Mouse (Mus musculus) neural tube, embryonic 15.5 days (tissue): ENCODE measurements at regions not wholly inside any gene's neighbourhood (a gene's known extent, or its start where the extent isn't known, plus 50 kb on each side); places are given as distances from the start of the nearest gene placed in this dataset.

ENCODE experiments used
- ATAC-seq: fragments of 200-750 bp; cut with Nextera tagmentation; 2 replicates; pipeline ENCODE4 v1.8.0; 2017; ENCODE audit warnings: mild to moderate bottlenecking, moderate TSS enrichment, moderate library complexity; ENCODE audit not compliant: low FRiP score
- H3K27ac ChIP-seq: fragments of 300-500 bp; sonication (generic); replicated peaks from 2 replicates; pipeline ENCODE4 v1.5.1; 2015; ENCODE audit warnings: mild to moderate bottlenecking, inconsistent platforms
- H3K27me3 ChIP-seq: fragments of 300-500 bp; sonication (generic); replicated peaks from 2 replicates; pipeline ENCODE4 v1.6.1; 2015; ENCODE audit warnings: inconsistent platforms
- H3K36me3 ChIP-seq: fragments of 300-500 bp; sonication (generic); 2 replicates; pipeline ENCODE4 v1.6.1; 2015; ENCODE audit warnings: inconsistent platforms
- H3K4me1 ChIP-seq: fragments of 300-500 bp; sonication (generic); 2 replicates; pipeline ENCODE4 v1.6.1; 2015; ENCODE audit warnings: inconsistent platforms
- H3K4me2 ChIP-seq: fragments of 300-500 bp; sonication (generic); 2 replicates; pipeline ENCODE4 v1.6.1; 2015; ENCODE audit warnings: inconsistent platforms, mild to moderate bottlenecking, moderate library complexity
- H3K4me3 ChIP-seq: fragments of 300-500 bp; sonication (generic); replicated peaks from 2 replicates; pipeline ENCODE4 v1.5.1; 2015; ENCODE audit warnings: mild to moderate bottlenecking, inconsistent platforms
- H3K9ac ChIP-seq: fragments of 300-500 bp; sonication (generic); replicated peaks from 2 replicates; pipeline ENCODE4 v1.6.1; 2015; ENCODE audit warnings: mild to moderate bottlenecking, inconsistent platforms
- H3K9me3 ChIP-seq: fragments of 300-500 bp; sonication (generic); replicated peaks from 2 replicates; pipeline ENCODE4 v1.6.1; 2016; ENCODE audit warnings: inconsistent platforms
- WGBS: fragments of 180-500 bp; shearing (Covaris S2); methylation state at CpG from one replicate; pipeline ENCODE4 v1.1.7; 2015; ENCODE audit warnings: mixed read lengths; 5-methylcytosine and 5-hydroxymethylcytosine counted together

DNA sequence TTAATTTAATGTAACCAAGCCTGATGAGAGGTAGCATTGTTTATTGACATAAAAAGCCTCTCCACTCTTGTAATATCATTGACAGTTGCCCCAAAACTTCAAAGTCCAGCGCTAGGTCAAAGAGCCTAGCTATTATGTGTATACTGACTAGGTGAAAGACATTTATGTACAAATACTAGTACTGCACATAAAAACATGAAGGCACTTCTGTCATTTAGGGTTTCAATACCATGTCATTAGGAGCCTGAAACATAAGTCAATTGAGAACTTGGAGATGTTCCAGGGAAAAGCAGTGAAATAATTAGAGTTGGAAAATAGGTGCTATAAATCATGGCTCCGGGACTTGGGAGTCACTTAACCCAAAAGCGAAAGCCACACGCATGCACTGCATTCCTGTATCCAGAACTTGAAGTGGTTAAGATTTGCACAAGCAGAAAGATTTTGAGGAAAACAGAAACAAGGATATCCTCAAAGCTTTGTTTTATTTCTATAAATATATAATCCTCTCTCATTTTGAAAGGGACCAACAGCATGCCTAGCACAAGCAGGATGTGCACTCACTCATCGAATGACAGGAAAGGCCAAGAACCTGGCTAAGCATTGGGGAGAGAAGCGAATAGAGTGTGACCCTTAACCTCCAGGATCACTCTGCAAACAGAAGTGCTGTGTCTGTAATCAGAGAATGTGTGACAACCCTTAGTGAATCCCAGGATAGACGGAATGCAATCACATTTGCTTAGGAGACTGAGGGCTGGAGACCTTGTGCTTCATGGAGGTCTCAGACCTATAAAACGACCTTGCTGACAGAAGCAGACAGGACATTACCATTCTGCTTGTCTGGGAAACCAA lies 176.3 kb upstream of the Crim1 start:
- WGBS, result 20% methylated on average over 8 of the region's 8 CpGs
- ATAC-seq, result no peak
- no peak overlapping the region; the same call in 1 of the 2 replicates for H3K27ac ChIP-seq
- H3K36me3 ChIP-seq, result no peaks in the 10 kb centered on the region
- no peaks in the 10 kb centered on the region for H3K9me3 ChIP-seq
- H3K9ac ChIP-seq, result no peak overlapping the region
- H3K4me3 ChIP-seq, result no peak overlapping the region
- peaks cover 17% of the 10 kb centered on the region for H3K4me1 ChIP-seq
- H3K4me2 ChIP-seq, result no peak overlapping the region
- no peaks in the 10 kb centered on the region for H3K27me3 ChIP-seq

DNA sequence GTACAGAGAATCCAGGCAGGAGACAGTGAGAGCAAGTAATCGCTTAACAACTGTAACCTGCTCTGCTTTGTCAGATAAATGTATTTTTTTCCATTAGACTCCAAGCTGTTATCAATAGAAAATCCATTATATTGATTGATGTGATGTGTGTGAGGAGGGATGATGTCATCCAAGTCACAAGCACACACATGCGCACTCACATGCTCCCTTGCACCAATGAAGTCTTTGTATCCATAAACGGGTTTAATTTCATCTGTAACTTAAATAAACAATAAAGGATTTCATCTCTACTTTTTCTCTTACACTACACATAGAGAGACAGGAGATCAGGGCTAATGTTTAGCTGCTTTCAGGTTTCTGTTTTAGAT lies 175.7 kb upstream of the Crim1 start:
- H3K4me2 ChIP-seq, result no peak overlapping the region
- WGBS, result 36% methylated on average over 3 of the region's 3 CpGs
- H3K4me1 ChIP-seq, result peaks cover 17% of the 10 kb centered on the region
- no peak overlapping the region for H3K4me3 ChIP-seq
- H3K27ac ChIP-seq, result no peak overlapping the region; the same call in 1 of the 2 replicates
- no peaks in the 10 kb centered on the region for H3K36me3 ChIP-seq
- no peaks in the 10 kb centered on the region for H3K27me3 ChIP-seq
- ATAC-seq, result no peak
- H3K9ac ChIP-seq, result no peak overlapping the region
- H3K9me3 ChIP-seq, result no peaks in the 10 kb centered on the region

- Histone ChIP-seq H3K27me3 (no peaks in the 10 kb centered on the region), H3K36me3 (no peaks in the 10 kb centered on the region), H3K4me2 (0 out of 2 replicates have a peak overlapping the region, but pooled peaks have one; percentile 22), H3K4me1 (peaks cover 17% of the 10 kb centered on the region), H3K4me3 (no peak overlapping the region), H3K27ac (no peak overlapping the region), H3K9me3 (no peaks in the 10 kb centered on the region), H3K9ac (no peak overlapping the region)
- no peak for ATAC-seq
- WGBS, result 21% methylated on average over 7 of the region's 7 CpGs
Observed at GRCm38 (mm10) chr17:78025294-78025693, 174.8 kb upstream of the Crim1 start.

DNA sequence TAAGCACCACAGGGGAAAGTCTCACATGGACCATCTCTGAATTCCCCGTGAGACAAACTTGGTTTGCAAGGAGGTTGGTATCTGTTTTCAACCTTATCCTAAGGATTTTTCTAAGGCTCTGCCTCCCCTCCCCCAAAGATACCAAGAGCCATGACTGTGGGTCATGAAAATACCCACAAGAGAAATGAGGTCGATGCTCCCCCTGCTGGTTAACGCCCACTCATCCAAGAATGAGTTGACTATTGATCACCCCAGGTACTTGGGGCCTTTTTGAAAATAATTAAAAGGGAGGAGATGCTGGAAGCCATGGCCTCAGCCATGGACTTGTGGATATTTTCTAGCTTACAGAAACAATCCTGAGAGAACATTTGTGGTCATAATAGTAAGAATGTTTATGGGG lies 164.4 kb upstream of the Crim1 start:
- Histone ChIP-seq H3K27me3 (no peaks in the 10 kb centered on the region), H3K36me3 (no peaks in the 10 kb centered on the region), H3K4me2 (no peak overlapping the region), H3K9ac (no peak overlapping the region), H3K4me1 (no peaks in the 10 kb centered on the region), H3K9me3 (no peaks in the 10 kb centered on the region), H3K4me3 (no peak overlapping the region), H3K27ac (no peak overlapping the region)
- no peak for ATAC-seq
- WGBS, result 82% methylated on average over 3 of the region's 3 CpGs

- no peak overlapping the region for H3K27ac ChIP-seq
- WGBS, result 43% methylated on average over 1 of the region's 1 CpGs
- ATAC-seq, result no peak
- H3K9me3 ChIP-seq, result no peaks in the 10 kb centered on the region
- no peaks in the 10 kb centered on the region for H3K4me1 ChIP-seq
- no peak overlapping the region for H3K9ac ChIP-seq
- no peak overlapping the region for H3K4me3 ChIP-seq
- no peaks in the 10 kb centered on the region for H3K36me3 ChIP-seq
- no peaks in the 10 kb centered on the region for H3K27me3 ChIP-seq
- no peak overlapping the region for H3K4me2 ChIP-seq
Observed at GRCm38 (mm10) chr17:78040338-78040737, 159.7 kb upstream of the Crim1 start.

DNA sequence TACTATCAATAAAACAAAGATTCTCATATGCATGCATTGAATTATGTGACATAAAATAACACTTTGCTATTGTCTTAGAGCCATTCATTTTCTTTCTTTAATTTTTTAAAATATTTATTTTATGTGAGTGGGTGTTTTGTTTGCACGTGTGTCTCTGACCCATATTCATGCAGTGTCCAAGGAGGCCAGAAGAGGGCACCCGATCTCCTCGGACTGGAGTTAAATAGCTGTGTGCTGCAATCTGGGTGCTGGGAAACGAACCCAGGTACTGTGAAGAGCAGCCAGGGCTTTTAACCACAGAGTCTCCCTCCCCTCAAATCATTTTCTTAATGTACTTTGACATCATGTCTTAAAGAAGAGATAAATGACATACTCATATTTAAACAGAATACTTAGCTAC lies 158.8 kb upstream of the Crim1 start:
- Histone ChIP-seq H3K36me3 (no peaks in the 10 kb centered on the region), H3K4me2 (no peak overlapping the region), H3K9me3 (no peaks in the 10 kb centered on the region), H3K4me1 (no peaks in the 10 kb centered on the region), H3K27me3 (no peaks in the 10 kb centered on the region), H3K4me3 (no peak overlapping the region), H3K27ac (no peak overlapping the region), H3K9ac (no peak overlapping the region)
- ATAC-seq, result no peak
- 85% methylated on average over 4 of the region's 4 CpGs for WGBS

GRCm38 (mm10) chr17:78049766-78050165 lies 150.3 kb upstream of the Crim1 start:
- no peaks in the 10 kb centered on the region for H3K4me1 ChIP-seq
- H3K4me3 ChIP-seq, result no peak overlapping the region
- H3K9me3 ChIP-seq, result no peaks in the 10 kb centered on the region
- H3K27me3 ChIP-seq, result no peaks in the 10 kb centered on the region
- no peak overlapping the region for H3K27ac ChIP-seq
- ATAC-seq, result no peak
- H3K4me2 ChIP-seq, result no peak overlapping the region
- H3K36me3 ChIP-seq, result no peaks in the 10 kb centered on the region
- no peak overlapping the region for H3K9ac ChIP-seq
- 87% methylated on average over 9 of the region's 9 CpGs for WGBS

DNA sequence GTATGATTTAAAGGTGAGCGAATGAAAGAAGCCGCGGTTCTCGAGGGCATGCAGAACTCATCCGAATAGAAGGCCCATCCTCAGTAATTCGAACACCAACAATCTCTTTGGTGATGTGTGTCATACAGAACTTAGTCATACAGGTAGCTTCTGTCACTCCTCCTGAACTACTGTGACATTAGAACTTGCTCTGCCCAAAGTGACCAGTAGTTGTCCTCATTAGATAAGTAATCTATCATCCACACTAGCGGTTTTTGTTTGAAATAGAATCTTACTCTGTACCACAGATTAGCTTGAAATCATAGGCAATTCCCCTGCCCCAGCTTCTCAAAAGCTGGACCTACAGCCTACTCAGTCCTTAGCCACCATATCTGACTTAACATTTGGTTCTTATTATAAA lies 149.8 kb upstream of the Crim1 start:
- H3K36me3 ChIP-seq, result no peaks in the 10 kb centered on the region
- no peaks in the 10 kb centered on the region for H3K27me3 ChIP-seq
- no peaks in the 10 kb centered on the region for H3K4me1 ChIP-seq
- no peak overlapping the region for H3K4me2 ChIP-seq
- no peak overlapping the region for H3K9ac ChIP-seq
- no peak overlapping the region for H3K27ac ChIP-seq
- no peak for ATAC-seq
- H3K4me3 ChIP-seq, result no peak overlapping the region
- H3K9me3 ChIP-seq, result no peaks in the 10 kb centered on the region
- 89% methylated on average over 7 of the region's 7 CpGs for WGBS

DNA sequence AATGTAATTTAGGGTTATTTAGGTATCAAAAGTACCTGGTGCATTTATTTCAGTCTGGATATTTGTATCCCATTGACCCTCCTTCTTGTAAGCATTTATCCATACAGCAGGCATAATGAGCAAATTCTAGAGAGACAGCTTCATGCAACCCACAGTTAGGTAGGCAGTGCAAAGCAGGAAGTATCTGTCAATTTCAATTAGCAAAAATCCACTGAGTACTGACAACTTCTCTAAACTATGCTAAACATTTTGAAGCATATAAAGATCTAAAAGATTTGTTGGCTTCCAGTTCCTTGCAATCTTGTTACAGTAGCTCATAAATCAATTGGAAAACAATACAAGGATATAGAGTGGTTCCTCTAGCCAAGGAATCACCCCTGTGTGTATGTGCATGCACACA lies 124.2 kb upstream of the Crim1 start:
- Histone ChIP-seq H3K36me3 (no peaks in the 10 kb centered on the region), H3K9ac (no peak overlapping the region), H3K27me3 (no peaks in the 10 kb centered on the region), H3K4me1 (no peaks in the 10 kb centered on the region), H3K27ac (no peak overlapping the region), H3K4me2 (no peak overlapping the region), H3K9me3 (no peaks in the 10 kb centered on the region), H3K4me3 (no peak overlapping the region)
- no peak for ATAC-seq

DNA sequence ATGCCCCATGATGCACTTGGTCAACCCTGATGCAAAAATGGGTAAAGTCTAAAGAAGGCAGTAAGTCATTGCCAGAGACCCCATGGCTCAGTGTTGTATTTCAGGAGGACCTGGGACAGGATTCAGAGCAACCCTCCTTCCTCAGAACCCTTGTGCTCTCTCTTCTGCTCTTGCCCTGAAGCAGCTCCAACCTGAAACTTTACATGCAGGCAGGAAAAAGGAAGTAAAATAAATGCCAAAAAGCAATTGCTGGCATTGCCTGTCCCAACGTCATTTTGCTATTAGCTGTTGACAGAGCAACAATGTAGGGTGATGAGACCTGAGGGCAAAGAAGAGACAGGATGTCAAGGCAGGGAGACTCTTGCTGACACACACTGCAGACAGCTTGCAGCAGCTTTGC lies 121.7 kb upstream of the Crim1 start:
- no peak overlapping the region for H3K27ac ChIP-seq
- no peaks in the 10 kb centered on the region for H3K9me3 ChIP-seq
- no peaks in the 10 kb centered on the region for H3K4me1 ChIP-seq
- 70% methylated on average over 1 of the region's 1 CpGs for WGBS
- no peak overlapping the region for H3K4me2 ChIP-seq
- no peak overlapping the region for H3K9ac ChIP-seq
- no peak overlapping the region for H3K4me3 ChIP-seq
- ATAC-seq, result no peak
- H3K36me3 ChIP-seq, result no peaks in the 10 kb centered on the region
- no peaks in the 10 kb centered on the region for H3K27me3 ChIP-seq

DNA sequence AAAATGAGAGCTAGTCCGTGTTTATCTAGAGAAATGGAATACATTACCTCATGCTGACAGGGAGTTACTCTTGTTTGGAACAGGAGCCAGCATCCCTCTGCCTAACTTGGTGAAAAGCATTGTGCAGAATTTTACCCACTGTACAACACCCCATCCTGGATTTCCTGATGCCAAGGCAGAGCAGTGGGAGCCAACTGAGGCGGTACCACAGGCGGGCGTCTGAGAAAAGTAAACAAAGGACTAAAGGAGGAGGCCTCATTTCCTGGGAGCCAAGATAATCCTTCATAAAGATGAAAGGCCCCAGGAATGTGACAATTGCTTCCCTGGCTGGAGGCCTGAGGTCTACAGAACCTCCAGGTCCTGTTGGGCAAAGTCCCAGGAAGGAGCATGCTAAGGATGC lies 115.6 kb upstream of the Crim1 start:
- no peak for ATAC-seq
- Histone ChIP-seq H3K36me3 (no peaks in the 10 kb centered on the region), H3K27me3 (no peaks in the 10 kb centered on the region), H3K4me1 (no peaks in the 10 kb centered on the region), H3K9ac (no peak overlapping the region), H3K4me3 (no peak overlapping the region), H3K27ac (no peak overlapping the region), H3K9me3 (no peaks in the 10 kb centered on the region), H3K4me2 (no peak overlapping the region)
- 35% methylated on average over 4 of the region's 4 CpGs for WGBS

DNA sequence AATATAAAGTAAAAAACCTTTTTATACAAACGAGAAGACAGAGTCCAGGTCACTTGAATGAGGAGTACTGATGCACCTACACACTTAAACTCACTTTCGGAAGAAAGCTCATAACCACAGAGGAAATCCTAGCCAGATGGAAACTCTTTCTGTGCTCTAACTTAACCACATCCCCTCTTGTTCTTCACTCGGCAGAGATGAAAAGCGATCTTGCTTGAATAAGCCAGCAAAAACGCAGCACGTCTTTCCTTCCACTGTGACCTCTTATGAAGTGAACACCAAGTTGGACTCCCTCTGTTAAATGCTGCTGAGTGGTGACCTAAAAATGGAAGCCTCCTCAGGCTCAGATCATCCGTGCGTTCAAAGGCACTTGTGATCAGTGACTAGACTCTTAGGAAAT lies 113.1 kb upstream of the Crim1 start:
- ATAC-seq, result no peak
- no peak overlapping the region for H3K4me2 ChIP-seq
- 83% methylated on average over 8 of the region's 8 CpGs for WGBS

More for the DNA sequence above, 113.1 kb upstream of the Crim1 start:
- Histone ChIP-seq H3K27ac (no peak overlapping the region), H3K27me3 (no peaks in the 10 kb centered on the region), H3K9ac (no peak overlapping the region), H3K4me3 (no peak overlapping the region), H3K9me3 (no peaks in the 10 kb centered on the region), H3K36me3 (no peaks in the 10 kb centered on the region), H3K4me1 (no peaks in the 10 kb centered on the region)
